Mouse (Mus musculus) forebrain, embryonic 14.5 days (tissue): ENCODE measurements around the gene Ahdc1. TPM values are rescaled to one million over a fixed set of nuclear protein-coding genes. Genes with fewer than 3 reads are reported as not detected.

Experiments
- ATAC-seq: fragments of 200-750 bp; cut with Nextera tagmentation; 2 replicates; pipeline ENCODE4 v1.8.0; 2017; ENCODE audit warnings: mild to moderate bottlenecking, moderate library complexity
- DNase-seq: peaks from one replicate; pipeline ENCODE4 v3.0.0-alpha.2; 2015; ENCODE audit warnings: low spot score
- H3K27ac ChIP-seq: fragments of 300-500 bp; sonication (generic); 2 replicates; pipeline ENCODE4 v1.5.1; 2014; ENCODE audit warnings: low read depth, mild to moderate bottlenecking, control low read depth, low read length, moderate library complexity
- H3K27me3 ChIP-seq: fragments of 300-500 bp; sonication (generic); replicated peaks from 2 replicates; pipeline ENCODE4 v1.6.1; 2014; ENCODE audit warnings: low read length, control low read depth, mixed read lengths; ENCODE audit not compliant: control insufficient read depth, insufficient read depth
- H3K36me3 ChIP-seq: fragments of 300-500 bp; sonication (generic); 2 replicates; pipeline ENCODE4 v1.6.1; 2014; ENCODE audit warnings: low read length, control low read depth; ENCODE audit not compliant: control insufficient read depth, insufficient read depth
- H3K4me1 ChIP-seq: fragments of 300-500 bp; sonication (generic); 2 replicates; pipeline ENCODE4 v1.6.1; 2014; ENCODE audit warnings: antibody characterized with exemption, low read length, control low read depth; ENCODE audit not compliant: control insufficient read depth, insufficient read depth
- H3K4me2 ChIP-seq: fragments of 300-500 bp; sonication (generic); 2 replicates; pipeline ENCODE4 v1.6.1; 2014; ENCODE audit warnings: mild to moderate bottlenecking, control low read depth, low read length
- H3K4me3 ChIP-seq: fragments of 300-500 bp; sonication (generic); 2 replicates; pipeline ENCODE4 v1.5.1; 2014; ENCODE audit warnings: low read depth, low read length, control low read depth
- H3K9ac ChIP-seq: fragments of 300-500 bp; sonication (generic); 2 replicates; pipeline ENCODE4 v1.6.1; 2014; ENCODE audit warnings: mild to moderate bottlenecking, low read length, control low read depth, moderate library complexity
- H3K9me3 ChIP-seq: fragments of 300-500 bp; sonication (generic); replicated peaks from 2 replicates; pipeline ENCODE4 v1.6.1; 2016; ENCODE audit warnings: low read length, control low read depth, mixed read lengths; ENCODE audit not compliant: control insufficient read depth
- WGBS: fragments of 180-500 bp; shearing (Covaris S2); extraction: QIAGEN DNeasy Blood & Tissue Kit; methylation state at CpG from one replicate; pipeline ENCODE4 v1.1.7; 2014; 5-methylcytosine and 5-hydroxymethylcytosine counted together
- polyA plus RNA-seq: library from polyadenylated mRNA; unstranded; fragments of >200 nt; fragmentation: Nextera tagmentation; extraction: Ambion mirVana; gene quantifications from 2 replicates; pipeline ENCODE4 v1.2.1, GENCODE M21; 2014

The Ahdc1 gene
- polyA plus RNA-seq, 1 experiment from 2014 or later: 8.6 TPM

DNA sequence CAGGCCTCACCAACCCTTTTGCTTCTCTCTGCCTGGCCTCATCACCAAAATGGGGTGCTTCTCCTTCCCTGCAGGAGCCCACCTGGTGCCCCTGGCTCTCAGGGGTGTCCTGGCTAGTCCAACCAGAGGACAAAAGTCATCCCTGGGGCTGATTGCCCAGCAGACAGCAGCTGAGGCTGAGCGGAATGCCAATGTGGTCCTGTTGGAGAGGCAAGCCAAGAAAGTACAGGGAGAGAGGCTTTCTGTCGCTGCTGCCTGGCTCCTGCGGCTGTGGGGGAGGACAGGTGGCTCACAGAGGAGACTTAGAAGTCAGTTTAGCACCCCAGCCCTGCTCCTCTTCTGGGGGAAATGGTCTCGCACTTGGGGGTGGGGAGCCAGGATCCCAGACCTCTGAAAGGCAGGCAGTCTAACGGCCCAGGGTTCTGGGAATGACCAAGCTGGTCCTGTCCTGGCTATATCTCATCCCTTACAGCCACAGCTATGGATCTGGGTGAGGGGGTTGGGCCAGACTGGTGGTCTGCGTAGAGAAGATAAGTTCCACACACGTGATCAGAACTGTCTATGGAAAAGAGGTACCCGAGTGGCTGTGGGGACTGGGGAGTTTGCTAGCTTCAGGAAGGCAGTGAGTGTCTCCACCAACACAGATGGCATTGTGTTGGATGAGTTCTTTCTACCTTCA is 64.0 kb downstream of the Ahdc1 start:
- Histone ChIP-seq H3K36me3 (peaks cover 40% of the 10 kb centered on the region), H3K4me1 (peaks cover 18% of the 10 kb centered on the region), H3K4me3 (no peak overlapping the region), H3K27me3 (no peaks in the 10 kb centered on the region), H3K9me3 (no peaks in the 10 kb centered on the region), H3K27ac (peak overlapping the region; percentile 72), H3K4me2 (no peak overlapping the region), H3K9ac (peak overlapping the region; percentile 14; the same call in 1 of the 2 replicates)
- ATAC-seq (no peak), DNase-seq (no peak)
- WGBS: 59% methylated on average over 8 of the region's 8 CpGs

DNA sequence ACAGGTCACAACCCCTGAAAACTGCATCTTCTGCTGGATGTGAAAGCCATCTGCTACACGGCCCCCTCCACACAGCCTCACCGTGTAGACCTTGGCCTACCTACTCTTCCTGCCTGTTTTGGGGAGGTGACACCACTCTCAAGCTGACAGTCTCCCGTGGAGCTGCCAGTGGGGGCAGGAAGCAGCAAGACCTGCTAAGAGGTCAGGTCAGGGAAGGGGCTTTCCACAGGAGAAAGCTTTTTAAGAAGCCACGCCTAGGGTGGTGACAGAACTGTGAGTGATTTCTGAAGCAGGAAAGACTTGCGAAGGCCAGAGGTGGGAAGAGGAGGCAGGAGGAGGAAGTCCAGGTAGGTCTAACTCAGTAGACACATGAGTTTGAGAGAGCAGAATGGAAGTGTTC is 67.9 kb downstream of the Ahdc1 start:
- no peak for ATAC-seq
- no peak overlapping the region for H3K9ac ChIP-seq
- no peaks in the 10 kb centered on the region for H3K27me3 ChIP-seq
- WGBS: 82% methylated on average over 5 of the region's 5 CpGs
- no peak overlapping the region for H3K4me2 ChIP-seq
- H3K9me3 ChIP-seq: no peaks in the 10 kb centered on the region
- peaks cover 13% of the 10 kb centered on the region for H3K4me1 ChIP-seq
- no peak for DNase-seq
- no peak overlapping the region for H3K4me3 ChIP-seq
- H3K36me3 ChIP-seq: peaks cover 22% of the 10 kb centered on the region
- no peak overlapping the region for H3K27ac ChIP-seq

DNA sequence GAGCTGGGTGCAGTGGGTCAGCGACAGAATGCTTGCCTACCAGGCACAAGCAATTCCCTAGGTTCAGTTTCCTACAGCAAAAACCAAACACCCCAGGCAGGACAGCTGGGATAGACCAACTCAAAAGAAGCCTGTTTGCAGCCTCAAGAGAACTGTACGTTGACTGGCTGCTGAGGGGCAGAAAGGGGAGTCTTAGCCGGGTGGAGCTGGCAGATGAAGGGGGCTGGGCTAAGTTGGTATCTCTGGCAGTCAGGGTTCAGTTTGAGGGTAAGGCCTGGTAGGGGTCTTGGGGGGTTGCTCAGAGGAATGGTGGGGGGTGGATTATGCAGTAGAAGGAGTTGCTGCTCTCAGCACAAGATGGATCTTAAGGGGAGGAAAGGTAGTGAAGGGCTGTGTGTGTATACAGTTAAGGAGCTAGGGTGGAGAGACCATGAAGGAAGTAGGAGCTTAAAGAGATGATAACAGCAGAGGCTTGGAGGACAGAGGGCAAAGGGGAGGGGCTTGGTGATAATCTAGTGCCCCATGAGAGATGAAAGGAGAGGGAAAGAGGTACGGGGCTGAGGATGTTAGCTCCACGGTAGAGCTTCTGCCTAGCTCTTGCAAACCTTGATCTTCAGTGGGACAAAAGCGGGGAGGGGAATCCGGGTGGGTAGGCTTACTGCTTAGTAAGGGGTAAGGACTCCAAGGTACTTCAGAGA is 68.5 kb downstream of the Ahdc1 start:
- Histone ChIP-seq H3K9ac (no peak overlapping the region), H3K27me3 (no peaks in the 10 kb centered on the region), H3K36me3 (peaks cover 20% of the 10 kb centered on the region), H3K4me1 (peaks cover 11% of the 10 kb centered on the region), H3K4me2 (no peak overlapping the region), H3K9me3 (no peaks in the 10 kb centered on the region), H3K27ac (no peak overlapping the region), H3K4me3 (no peak overlapping the region)
- no peak for ATAC-seq
- WGBS: 60% methylated on average over 7 of the region's 7 CpGs
- no peak for DNase-seq

DNA sequence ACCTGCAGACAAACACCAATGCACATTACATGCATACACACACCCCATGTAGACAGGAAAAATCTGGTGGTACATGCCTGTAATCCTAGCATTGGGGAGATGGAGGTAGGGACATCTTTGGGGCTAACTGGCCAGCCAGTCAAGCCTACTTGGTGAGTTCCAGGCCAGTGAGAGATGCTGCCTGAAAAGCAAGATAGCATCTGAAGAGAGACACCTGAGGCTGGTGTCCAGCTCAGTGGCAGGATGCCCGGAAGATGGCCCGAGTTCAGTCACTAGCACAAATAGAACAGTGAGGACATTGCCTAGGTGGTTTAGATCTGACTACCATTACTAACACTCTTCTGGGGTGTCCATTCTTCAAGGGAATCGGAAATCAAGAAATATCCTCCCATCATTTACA is 69.8 kb downstream of the Ahdc1 start:
- peaks cover 17% of the 10 kb centered on the region for H3K4me1 ChIP-seq
- H3K9ac ChIP-seq: no peak overlapping the region
- no peak for ATAC-seq
- H3K27ac ChIP-seq: no peak overlapping the region
- no peak overlapping the region for H3K4me2 ChIP-seq
- H3K27me3 ChIP-seq: 0 out of 2 replicates have a peak, but pooled peaks cover 3% of the 10 kb centered on the region
- no peak for DNase-seq
- H3K9me3 ChIP-seq: no peaks in the 10 kb centered on the region
- H3K4me3 ChIP-seq: no peak overlapping the region
- peaks cover 18% of the 10 kb centered on the region for H3K36me3 ChIP-seq
- 94% methylated on average over 3 of the region's 3 CpGs for WGBS

DNA sequence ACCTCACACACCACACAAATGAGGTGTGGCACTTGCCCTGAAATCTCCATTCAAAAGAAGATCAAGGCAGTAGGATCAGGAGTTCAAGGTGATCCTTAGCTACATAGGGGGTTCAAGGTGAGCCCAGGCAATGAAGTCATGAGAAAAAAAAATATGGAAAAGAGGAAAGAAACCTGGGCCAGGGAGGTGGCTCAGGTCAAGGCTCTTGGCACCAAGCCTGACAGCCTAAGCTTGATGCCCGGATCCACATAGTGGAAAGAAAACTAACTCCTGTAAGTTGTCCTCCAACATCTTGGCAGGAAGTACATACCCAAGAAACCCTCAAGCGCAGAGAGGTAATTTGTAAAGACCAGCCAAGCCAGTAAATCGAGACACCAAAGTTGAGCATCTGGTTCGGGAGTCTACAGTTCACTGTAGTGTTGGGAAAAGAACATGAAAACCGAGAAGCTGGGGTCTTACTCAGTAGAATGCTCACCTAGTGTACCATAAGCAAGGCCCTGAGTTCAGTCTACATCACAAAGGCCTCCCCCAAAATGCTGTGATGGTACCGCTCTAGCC is 71.2 kb downstream of the Ahdc1 start:
- whole genome bisulfite sequencing: 94% methylated on average over 6 of the region's 6 CpGs
- H3K9ac ChIP-seq: no peak overlapping the region

DNA sequence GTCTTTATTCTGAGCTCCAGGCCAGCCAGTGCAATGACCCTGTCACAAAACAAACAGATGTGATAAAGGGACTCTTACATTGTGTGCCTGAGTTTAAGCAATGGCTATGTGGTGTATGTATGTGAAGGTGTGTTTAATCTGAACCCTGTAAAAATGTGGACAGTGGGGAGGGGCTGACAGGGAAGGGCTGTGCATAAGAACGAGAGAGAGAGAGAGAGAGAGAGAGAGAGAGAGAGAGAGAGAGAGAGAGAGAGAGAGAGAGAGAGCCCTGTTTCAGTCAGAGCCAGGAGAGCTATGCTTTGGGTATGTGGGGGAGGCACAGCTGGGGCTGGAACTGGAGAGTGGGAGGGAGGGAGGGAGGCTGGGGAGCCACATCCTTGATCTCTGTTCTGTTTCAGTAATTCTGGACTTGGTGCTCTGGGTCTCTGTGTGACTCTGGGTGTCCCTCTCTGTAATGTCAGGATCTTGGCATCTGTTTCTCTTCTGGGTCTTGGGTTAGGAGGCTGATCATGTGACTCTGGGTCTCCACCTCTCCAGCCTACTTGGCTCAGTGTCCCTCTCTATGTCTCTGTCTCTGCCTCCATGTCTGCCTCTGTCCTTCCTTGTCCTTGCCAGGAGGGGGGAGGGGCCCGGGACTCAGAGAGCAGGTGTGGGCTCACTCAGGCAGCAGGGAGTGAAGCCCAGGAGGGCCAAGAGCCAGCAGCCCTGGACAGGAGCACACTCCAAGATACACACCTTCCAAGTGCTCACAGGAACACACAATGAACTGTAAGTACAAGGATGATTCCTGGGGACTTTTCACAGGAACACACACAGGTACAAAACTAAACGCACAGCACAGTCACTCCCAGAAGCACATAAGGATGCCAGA is 73.2 kb downstream of the Ahdc1 start:
- peak overlapping the region; percentile 55; the same call in 1 of the 2 replicates for H3K9ac ChIP-seq

More for the DNA sequence above, 71.2 kb downstream of the Ahdc1 start:
- DNase-seq (no peak), ATAC-seq (no peak)
- Histone ChIP-seq H3K9me3 (no peaks in the 10 kb centered on the region), H3K27ac (no peak overlapping the region), H3K27me3 (0 out of 2 replicates have a peak, but pooled peaks cover 3% of the 10 kb centered on the region), H3K36me3 (peaks cover 18% of the 10 kb centered on the region), H3K4me1 (peaks cover 21% of the 10 kb centered on the region), H3K4me3 (no peak overlapping the region), H3K4me2 (no peak overlapping the region)

DNA sequence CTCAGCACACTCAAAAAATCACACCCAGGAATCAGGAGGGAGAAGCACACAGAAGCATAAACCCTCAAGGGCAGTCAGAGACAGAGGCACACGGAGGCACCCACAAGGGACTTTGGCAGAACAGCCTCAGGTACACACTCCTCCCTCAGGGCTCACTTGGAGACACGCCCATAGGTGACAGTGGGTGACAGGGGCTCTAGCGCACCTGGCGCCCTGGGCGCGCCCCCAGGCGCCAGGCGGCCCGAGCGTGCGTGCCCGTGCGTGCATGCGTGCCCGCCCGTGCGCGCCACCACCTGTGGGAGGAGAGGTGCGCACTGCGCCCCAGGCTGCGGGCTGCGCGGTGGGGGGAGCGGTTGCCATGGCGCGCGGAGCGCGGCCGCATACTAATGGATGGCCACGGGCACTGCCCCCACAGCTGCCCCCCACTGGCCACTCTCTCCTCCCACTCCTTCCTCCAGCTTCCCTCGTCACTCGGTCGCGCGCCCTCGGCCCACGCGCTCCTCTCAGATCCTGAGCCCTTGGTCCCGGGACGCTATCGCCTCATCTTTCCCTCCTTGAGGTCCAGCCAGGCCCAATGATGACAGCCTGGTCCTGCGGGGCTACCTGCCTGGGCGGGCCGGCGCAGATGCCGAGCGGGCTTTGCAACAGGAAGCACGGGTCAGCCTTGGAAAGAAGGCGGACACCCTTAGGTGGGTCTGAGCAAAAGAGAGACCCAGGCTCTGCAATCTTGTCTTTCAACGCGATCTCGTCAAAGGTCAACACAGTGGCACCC is 74.1 kb downstream of the Ahdc1 start:
- Histone ChIP-seq H3K27ac (peak overlapping the region; percentile 53), H3K4me3 (peak overlapping the region; percentile 28), H3K9me3 (no peaks in the 10 kb centered on the region), H3K4me1 (peaks cover 28% of the 10 kb centered on the region), H3K9ac (peak overlapping the region; percentile 55), H3K4me2 (peak overlapping the region; percentile 79), H3K27me3 (0 out of 2 replicates have a peak, but pooled peaks cover 3% of the 10 kb centered on the region), H3K36me3 (no peaks in the 10 kb centered on the region)
- ATAC-seq (peak; percentile 51), DNase-seq (peak; percentile 63)
- under 1% methylated on average over 41 of the region's 53 CpGs for WGBS

More for the DNA sequence above, 73.2 kb downstream of the Ahdc1 start:
- no peaks in the 10 kb centered on the region for H3K9me3 ChIP-seq
- peak overlapping the region; percentile 79 for H3K4me2 ChIP-seq
- 23% methylated on average over 3 of the region's 3 CpGs for WGBS
- ATAC-seq (peak; percentile 28; the same call in 1 of the 2 replicates), DNase-seq (no peak)
- H3K4me3 ChIP-seq: no peak overlapping the region
- H3K4me1 ChIP-seq: peaks cover 21% of the 10 kb centered on the region
- H3K27ac ChIP-seq: peak overlapping the region; percentile 53; the same call in 1 of the 2 replicates
- H3K36me3 ChIP-seq: peaks cover 2% of the 10 kb centered on the region; the same call in 1 of the 2 replicates
- H3K27me3 ChIP-seq: 0 out of 2 replicates have a peak, but pooled peaks cover 3% of the 10 kb centered on the region
